Comparison of ENCODE assay signal across 8 mouse cellular contexts in the genomic region with DNA sequence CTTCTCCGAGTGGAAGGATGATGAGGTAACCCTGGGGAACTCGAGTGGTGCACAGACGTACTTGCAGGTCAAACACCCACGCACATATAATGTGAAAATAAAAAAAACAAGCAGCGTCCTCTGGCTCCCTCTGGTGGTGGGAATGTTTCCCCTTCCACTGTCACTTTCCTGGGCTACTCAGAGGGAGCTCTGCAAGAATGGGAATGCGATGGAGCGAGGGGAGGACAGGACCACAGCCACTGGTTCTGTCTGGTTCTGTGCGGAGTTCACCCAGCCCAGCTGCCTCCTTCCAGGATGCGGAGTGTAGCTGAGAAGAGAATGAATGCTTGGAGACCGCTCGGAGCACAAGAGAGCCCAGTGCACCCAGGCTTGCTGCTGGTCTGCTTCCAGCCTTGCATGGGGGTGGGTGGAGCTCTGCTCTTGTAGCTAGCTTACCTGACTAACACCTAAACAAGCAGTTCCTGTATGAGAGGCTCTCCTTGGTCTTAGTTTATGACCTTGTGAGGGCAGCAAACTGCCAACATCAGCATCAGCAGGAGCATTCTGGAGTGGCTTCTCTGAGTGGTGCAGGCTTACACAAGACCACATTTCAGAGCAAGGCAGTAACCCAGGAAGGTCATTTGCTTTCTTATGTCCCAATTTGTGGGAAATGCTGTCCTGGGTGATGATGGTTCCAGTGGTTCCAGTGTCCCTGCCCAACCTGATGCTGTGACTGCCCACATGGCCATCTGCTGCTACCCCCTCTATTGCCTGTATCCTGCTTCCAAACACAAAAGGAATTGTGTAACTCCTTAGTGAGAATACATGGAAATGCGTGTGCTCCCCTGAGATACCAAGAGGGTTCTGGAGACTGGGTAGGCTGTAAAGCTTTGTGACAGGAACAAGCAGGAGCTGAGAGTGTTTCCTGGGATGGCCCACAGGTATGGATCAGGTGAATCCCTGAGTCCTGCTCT. TPM values are rescaled to one million over a fixed set of nuclear protein-coding genes. Genes with fewer than 3 reads are reported as not detected.
DNase-seq lines count a peak whose midpoint lies in the region; ATAC-seq and TF ChIP-seq lines count a peak whose summit lies in the region.

No protein-coding gene starts in this region.

- no peaks in the 10 kb centered on the region for H3K9me3 ChIP-seq in E14TG2a.4 (ENCODE audit: low read length)
- H3K9me3 ChIP-seq in forebrain, embryonic 12.5 days, result no peaks in the 10 kb centered on the region
- no peaks in the 10 kb centered on the region for H3K9me3 ChIP-seq in heart, postnatal 0 days (replicated peaks; ENCODE audit: control insufficient read depth, low read length)
- no peaks in the 10 kb centered on the region for H3K9me3 ChIP-seq in liver, embryonic 14.5 days (ENCODE audit: control insufficient read depth, low read length)
- H3K9me3 ChIP-seq in stomach, embryonic 15.5 days, result no peaks in the 10 kb centered on the region

- 0 out of 2 replicates have a peak overlapping the region, but pooled peaks have one; percentile 29 for H3K4me3 ChIP-seq in E14TG2a.4 (replicated peaks; ENCODE audit: low read length)
- no peak overlapping the region for H3K4me3 ChIP-seq in forebrain, embryonic 12.5 days (replicated peaks)
- no peak overlapping the region for H3K4me3 ChIP-seq in heart, postnatal 0 days (ENCODE audit: low read depth, low read length)
- no peak overlapping the region for H3K4me3 ChIP-seq in liver, embryonic 14.5 days (ENCODE audit: insufficient read depth in 1 of 2, low read depth in 2 of 2, low read length in 2 of 2)
- no peak overlapping the region for H3K4me3 ChIP-seq in stomach, embryonic 15.5 days (replicated peaks)

- H3K4me1 ChIP-seq in E14TG2a.4 (replicated peaks; ENCODE audit: low read depth, low read length), result peaks cover 61% of the 10 kb centered on the region
- peaks cover 3% of the 10 kb centered on the region; the same call in 1 of the 2 replicates for H3K4me1 ChIP-seq in forebrain, embryonic 12.5 days
- H3K4me1 ChIP-seq in heart, postnatal 0 days (ENCODE audit: control insufficient read depth, insufficient read depth), result peaks cover 4% of the 10 kb centered on the region; the same call in 1 of the 2 replicates
- H3K4me1 ChIP-seq in liver, embryonic 14.5 days (replicated peaks; ENCODE audit: control insufficient read depth in 2 of 2, insufficient read depth in 2 of 2, low read length in 1 of 2), result peaks cover 0 to 6% of the 10 kb centered on the region in 2 experiments; a peak in 1 of 4 replicates
- H3K4me1 ChIP-seq in stomach, embryonic 15.5 days, result peaks cover 5% of the 10 kb centered on the region; the same call in 1 of the 2 replicates

- DNase-seq in c-Kit-positive CD71-positive TER-119-negative erythroid progenitor cells, embryonic 14.5 days (ENCODE audit: low read depth), result peak; percentile 68
- DNase-seq in heart, postnatal 0 days (ENCODE audit: low spot score), result peak; percentile 83
- peak; percentile 88 to 94 for DNase-seq in kidney, postnatal 36 days
- peak in 2 of 3 experiments; percentile 42 to 45 for DNase-seq in liver, embryonic 14.5 days (ENCODE audit: low read depth in 3 of 3, low spot score in 3 of 3)
- peak; percentile 88 for DNase-seq in neural tube, embryonic 10.5 days (ENCODE audit: extremely low spot score, low spot score)

- no peak overlapping the region for H3K27ac ChIP-seq in forebrain, embryonic 12.5 days
- H3K27ac ChIP-seq in heart, postnatal 0 days (ENCODE audit: low read depth), result peak overlapping the region; percentile 90
- H3K27ac ChIP-seq in liver, embryonic 14.5 days, result no peak overlapping the region
- 0 out of 2 replicates have a peak overlapping the region, but pooled peaks have one; percentile 49 for H3K27ac ChIP-seq in stomach, embryonic 15.5 days

- TF ChIP-seq CTCF in E14TG2a.4 (conservative IDR thresholded peaks at IDR 0.05; ENCODE audit: low read length), result peak; percentile 96
- peak; percentile 97 for TF ChIP-seq CTCF in heart, postnatal 0 days (IDR thresholded peaks at IDR 0.05; ENCODE audit: low read depth)
- peak; percentile 96 for TF ChIP-seq CTCF in liver, embryonic 14.5 days (IDR thresholded peaks at IDR 0.05; ENCODE audit: low read depth)

- 38% methylated on average over 12 of the region's 12 CpGs for WGBS in forebrain, embryonic 12.5 days
- WGBS in heart, postnatal 0 days, result 28% methylated on average over 12 of the region's 12 CpGs
- 31% methylated on average over 12 of the region's 12 CpGs for WGBS in liver, embryonic 14.5 days (ENCODE audit: insufficient replicate concordance)
- 32% methylated on average over 12 of the region's 12 CpGs for WGBS in stomach, embryonic 15.5 days

- no peak overlapping the region for H3K4me2 ChIP-seq in forebrain, embryonic 12.5 days
- peak overlapping the region; percentile 21; the same call in 1 of the 2 replicates for H3K4me2 ChIP-seq in heart, postnatal 0 days (ENCODE audit: low read depth, low read length)
- no peak overlapping the region for H3K4me2 ChIP-seq in liver, embryonic 14.5 days (ENCODE audit: low read depth)
- no peak overlapping the region for H3K4me2 ChIP-seq in stomach, embryonic 15.5 days

- H3K27me3 ChIP-seq in E14TG2a.4 (ENCODE audit: insufficient read depth, low read length), result no peaks in the 10 kb centered on the region
- H3K27me3 ChIP-seq in forebrain, embryonic 12.5 days, result no peaks in the 10 kb centered on the region
- H3K27me3 ChIP-seq in heart, postnatal 0 days (ENCODE audit: control insufficient read depth, insufficient read depth, low read length), result no peaks in the 10 kb centered on the region
- H3K27me3 ChIP-seq in liver, embryonic 14.5 days (ENCODE audit: control insufficient read depth, insufficient read depth, low read length), result no peaks in the 10 kb centered on the region
- no peaks in the 10 kb centered on the region for H3K27me3 ChIP-seq in stomach, embryonic 15.5 days (replicated peaks)

- ATAC-seq in forebrain, embryonic 12.5 days (ENCODE audit: low FRiP score), result peak; percentile 67
- peak; percentile 72 for ATAC-seq in heart, postnatal 0 days (ENCODE audit: insufficient read depth, low read depth)
- ATAC-seq in liver, embryonic 14.5 days (ENCODE audit: insufficient read depth), result peak; percentile 46; the same call in 1 of the 2 replicates
- peak; percentile 57; the same call in 1 of the 2 replicates for ATAC-seq in stomach, embryonic 15.5 days (ENCODE audit: insufficient read depth, low FRiP score, low read depth)

- no peak overlapping the region for H3K9ac ChIP-seq in forebrain, embryonic 12.5 days
- H3K9ac ChIP-seq in heart, postnatal 0 days (replicated peaks; ENCODE audit: low read depth, low read length), result no peak overlapping the region
- no peak overlapping the region for H3K9ac ChIP-seq in liver, embryonic 14.5 days (replicated peaks)
- no peak overlapping the region for H3K9ac ChIP-seq in stomach, embryonic 15.5 days

- TF ChIP-seq EP300 in heart, postnatal 0 days (IDR thresholded peaks at IDR 0.05; ENCODE audit: low read depth), result no peak
- no peak for TF ChIP-seq EP300 in liver, embryonic 14.5 days (IDR thresholded peaks at IDR 0.05; ENCODE audit: low read depth)

- peaks cover 77% of the 10 kb centered on the region for H3K36me3 ChIP-seq in E14TG2a.4 (ENCODE audit: insufficient read depth, low read length)
- peaks cover 62% of the 10 kb centered on the region for H3K36me3 ChIP-seq in forebrain, embryonic 12.5 days (replicated peaks)
- H3K36me3 ChIP-seq in heart, postnatal 0 days (replicated peaks; ENCODE audit: control insufficient read depth, insufficient read depth, low read length), result peaks cover 76% of the 10 kb centered on the region
- H3K36me3 ChIP-seq in liver, embryonic 14.5 days (replicated peaks; ENCODE audit: control insufficient read depth, insufficient read depth, low read depth), result no peaks in the 10 kb centered on the region; the same call in 1 of the 2 replicates
- H3K36me3 ChIP-seq in stomach, embryonic 15.5 days, result peaks cover 33% of the 10 kb centered on the region

RNA-seq across cellular contexts. Expression of gene Nudt16l1, which starts 24.5 kb away (rescaled TPM):
- 124 and 125 TPM in 2 replicates for polyA plus RNA-seq in forebrain, embryonic 12.5 days (2016; fragmentation: Nextera tagmentation; extraction: Ambion mirVana)
- 35.5 and 44.0 TPM in 2 replicates for total RNA-seq in heart, postnatal 0 days (2014; rRNA removed; ENCODE audit: low replicate concordance)
- 96.0 and 101 TPM in 2 replicates for polyA plus RNA-seq in heart, postnatal 0 days (2015; fragmentation: Nextera tagmentation; extraction: Ambion mirVana)
- polyA plus RNA-seq in liver, embryonic 14.5 days (2012; rRNA removed), result 28.8 and 33.0 TPM in 2 replicates
- polyA plus RNA-seq in liver, embryonic 14.5 days (2014; fragmentation: Nextera tagmentation; extraction: Ambion mirVana), result 51.8 and 52.1 TPM in 2 replicates
- 140 and 143 TPM in 2 replicates for polyA plus RNA-seq in stomach, embryonic 15.5 days (2015; fragmentation: Nextera tagmentation; extraction: Ambion mirVana)

RNA-seq across cellular contexts. Expression of gene Mgrn1, which starts 28.0 kb away (rescaled TPM):
- 80.2 and 85.1 TPM in 2 replicates for polyA plus RNA-seq in forebrain, embryonic 12.5 days (2016; fragmentation: Nextera tagmentation; extraction: Ambion mirVana)
- 214 and 223 TPM in 2 replicates for total RNA-seq in heart, postnatal 0 days (2014; rRNA removed; ENCODE audit: low replicate concordance)
- polyA plus RNA-seq in heart, postnatal 0 days (2015; fragmentation: Nextera tagmentation; extraction: Ambion mirVana), result 138 and 159 TPM in 2 replicates
- 15.7 and 16.3 TPM in 2 replicates for polyA plus RNA-seq in liver, embryonic 14.5 days (2012; rRNA removed)
- 17.6 and 18.0 TPM in 2 replicates for polyA plus RNA-seq in liver, embryonic 14.5 days (2014; fragmentation: Nextera tagmentation; extraction: Ambion mirVana)
- 75.7 and 78.5 TPM in 2 replicates for polyA plus RNA-seq in stomach, embryonic 15.5 days (2015; fragmentation: Nextera tagmentation; extraction: Ambion mirVana)

RNA-seq across cellular contexts. Expression of gene Ubald1, which starts 33.9 kb away (rescaled TPM):
- polyA plus RNA-seq in forebrain, embryonic 12.5 days (2016; fragmentation: Nextera tagmentation; extraction: Ambion mirVana), result 23.8 and 27.2 TPM in 2 replicates
- 11.7 and 27.6 TPM in 2 replicates for total RNA-seq in heart, postnatal 0 days (2014; rRNA removed; ENCODE audit: low replicate concordance)
- polyA plus RNA-seq in heart, postnatal 0 days (2015; fragmentation: Nextera tagmentation; extraction: Ambion mirVana), result 18.3 and 18.8 TPM in 2 replicates
- polyA plus RNA-seq in liver, embryonic 14.5 days (2012; rRNA removed), result 5.4 and 6.7 TPM in 2 replicates
- 9.0 and 9.5 TPM in 2 replicates for polyA plus RNA-seq in liver, embryonic 14.5 days (2014; fragmentation: Nextera tagmentation; extraction: Ambion mirVana)
- polyA plus RNA-seq in stomach, embryonic 15.5 days (2015; fragmentation: Nextera tagmentation; extraction: Ambion mirVana), result 34.9 and 37.7 TPM in 2 replicates

RNA-seq across cellular contexts. Expression of gene Anks3, which starts 49.9 kb away (rescaled TPM):
- polyA plus RNA-seq in forebrain, embryonic 12.5 days (2016; fragmentation: Nextera tagmentation; extraction: Ambion mirVana), result 53.3 and 58.4 TPM in 2 replicates
- 18.0 and 22.7 TPM in 2 replicates for total RNA-seq in heart, postnatal 0 days (2014; rRNA removed; ENCODE audit: low replicate concordance)
- 18.6 and 21.2 TPM in 2 replicates for polyA plus RNA-seq in heart, postnatal 0 days (2015; fragmentation: Nextera tagmentation; extraction: Ambion mirVana)
- 12.8 and 16.2 TPM in 2 replicates for polyA plus RNA-seq in liver, embryonic 14.5 days (2012; rRNA removed)
- 9.9 and 10.2 TPM in 2 replicates for polyA plus RNA-seq in liver, embryonic 14.5 days (2014; fragmentation: Nextera tagmentation; extraction: Ambion mirVana)
- 48.7 and 53.0 TPM in 2 replicates for polyA plus RNA-seq in stomach, embryonic 15.5 days (2015; fragmentation: Nextera tagmentation; extraction: Ambion mirVana)

Comparison
In these comparisons a context has a peak if more than half of its experiments do, and no peak if none do; other contexts are left out.
1. H3K27ac ChIP-seq: peak in heart, postnatal 0 days (single experiment) and stomach, embryonic 15.5 days (single experiment); none in forebrain, embryonic 12.5 days (single experiment) and liver, embryonic 14.5 days (single experiment).
2. Peak in every context shown above with its lines, with median percentiles within 50 percentile points of each other: CTCF ChIP-seq, DNase-seq and ATAC-seq.